Mouse (Mus musculus) left cerebral cortex, adult 2 months (tissue): ENCODE results near the gene Prkar1b. TPM values are rescaled to one million over a fixed set of nuclear protein-coding genes. Genes with fewer than 3 reads are reported as not detected.

ENCODE experiments used
- DNase-seq, 2 experiments: peaks; one replicate each; pipeline ENCODE4 v3.0.0; 2021 to 2022; ENCODE audit warnings: low spot score in 2 of 2, mixed read lengths in 1 of 2; ENCODE audit errors: extremely low spot score in 1 of 2
- H3K27ac ChIP-seq: fragments of 200-600 bp; 2 replicates; pipeline ENCODE4 v1.8.1; 2022
- H3K4me3 ChIP-seq: fragments of 200-600 bp; 2 replicates; pipeline ENCODE4 v1.8.1; 2022
- CTCF ChIP-seq: fragments of 200-600 bp; IDR thresholded peaks from 2 replicates; pipeline ENCODE4 v1.8.1; 2022; ENCODE audit warnings: antibody characterized with exemption, mild to moderate bottlenecking, moderate library complexity
- intact Hi-C: fragments of 180-260 bp; cut with DNase I; formaldehyde crosslinking; loops from one replicate; pipeline ENCODE4 v1.15.1; 2025
- total RNA-seq, 2 experiments: library from RNA; stranded (reverse); gene quantifications; 2 replicates each; pipeline ENCODE4 v1.2.3; 2021

The Prkar1b gene
- total RNA-seq, 2 experiments from 2014 or later: 767 to 781 TPM

- H3K27ac ChIP-seq: no peak overlapping the region
- intact Hi-C loops: no loop called here
- no peak overlapping the region for H3K4me3 ChIP-seq
- TF ChIP-seq CTCF: no peak
- no peak for DNase-seq
Measured at GRCm38 (mm10) chr5:139093534-139093933, 56.3 kb downstream of the Prkar1b start.

DNA sequence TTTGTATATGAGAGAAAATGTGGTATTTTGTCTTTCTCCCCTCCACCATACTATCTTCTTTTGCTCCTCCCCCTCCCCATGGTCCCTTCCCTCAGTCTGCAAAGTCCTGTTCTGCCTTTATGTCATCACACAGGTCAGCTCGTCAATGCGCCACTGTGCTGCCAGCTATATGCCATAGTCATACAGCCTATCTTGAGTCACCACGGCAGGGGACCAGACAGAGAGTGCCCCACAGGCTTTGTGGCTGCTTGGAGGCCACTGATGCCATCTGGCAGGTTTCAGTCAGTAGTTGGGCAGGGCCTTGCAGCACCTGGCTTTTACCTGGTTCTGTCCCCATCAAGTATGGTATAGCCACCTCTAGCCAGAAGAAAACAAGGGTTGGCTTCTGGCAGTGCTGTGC lies 58.1 kb downstream of the Prkar1b start:
- Histone ChIP-seq H3K27ac (no peak overlapping the region), H3K4me3 (no peak overlapping the region)
- no peak for TF ChIP-seq CTCF
- no peak for DNase-seq
- intact Hi-C loops: no loop called here

GRCm38 (mm10) chr5:139090162-139090561 lies 59.6 kb downstream of the Prkar1b start:
- intact Hi-C loops: no loop called here
- Histone ChIP-seq H3K4me3 (no peak overlapping the region), H3K27ac (no peak overlapping the region)
- DNase-seq: no peak
- no peak for TF ChIP-seq CTCF

DNA sequence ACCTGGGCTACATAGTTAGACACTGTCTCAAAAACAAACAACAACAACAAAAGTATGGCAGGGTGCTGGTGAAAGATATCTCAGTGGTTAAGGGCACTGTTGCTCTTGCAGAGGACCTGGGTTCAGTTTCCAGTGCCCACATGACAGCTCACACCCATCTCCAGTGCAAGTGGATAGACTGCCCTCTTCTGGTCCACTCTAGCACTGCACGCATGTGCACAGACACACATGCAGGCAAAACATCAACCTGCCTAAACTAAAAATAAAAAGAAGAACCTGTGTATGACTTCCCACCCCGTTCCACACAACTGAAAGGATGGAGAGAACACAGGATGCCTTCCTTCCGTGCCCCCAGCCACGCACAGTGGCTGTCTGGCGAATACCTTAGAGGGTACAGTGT lies 61.6 kb downstream of the Prkar1b start:
- Histone ChIP-seq H3K27ac (no peak overlapping the region), H3K4me3 (no peak overlapping the region)
- no peak for DNase-seq
- intact Hi-C loops: no loop called here
- peak; percentile 43 for TF ChIP-seq CTCF

DNA sequence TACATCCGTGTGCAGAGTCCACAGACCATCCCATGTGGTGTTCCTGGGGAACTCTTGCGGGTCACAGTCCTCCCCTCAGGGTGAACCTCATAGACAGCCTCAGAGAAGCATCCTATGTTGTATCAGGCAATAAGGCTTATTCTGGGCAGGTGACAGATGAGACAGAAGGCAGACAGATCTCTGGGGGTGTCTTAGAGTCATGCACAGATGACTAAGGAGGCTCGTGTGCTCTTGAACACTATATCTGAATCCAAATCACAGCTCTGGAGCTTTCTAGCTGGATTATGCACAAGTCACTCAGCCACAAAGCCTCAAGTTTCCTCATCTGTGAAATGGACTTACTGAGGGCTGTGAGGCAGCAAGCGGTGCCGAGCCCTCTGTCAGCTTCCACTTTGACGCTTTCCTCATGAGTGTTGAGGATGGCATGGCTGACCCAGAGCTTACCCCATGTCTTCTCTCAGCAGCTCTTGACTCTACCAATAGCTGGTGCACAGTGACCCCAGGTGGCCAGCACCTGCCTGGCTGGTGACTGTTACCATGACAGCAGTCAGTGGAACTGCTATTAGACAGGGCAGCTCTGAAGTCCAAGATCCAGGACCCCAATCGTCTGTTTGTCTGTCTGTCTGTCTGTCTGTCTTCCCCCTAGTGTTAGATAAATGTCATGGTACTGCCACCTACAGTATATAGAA lies 64.8 kb downstream of the Prkar1b start:
- DNase-seq: no peak
- intact Hi-C loops: loop anchor here (2.0 kb wide), 1 partner anchor 236 kb away; no protein-coding TSS in a partner anchor
- TF ChIP-seq CTCF: peak; percentile 48
- Histone ChIP-seq H3K27ac (peak overlapping the region; percentile 25), H3K4me3 (no peak overlapping the region)

- peak overlapping the region; percentile 68 for H3K27ac ChIP-seq
Measured at GRCm38 (mm10) chr5:139084302-139084701, 65.5 kb downstream of the Prkar1b start.

GRCm38 (mm10) chr5:139083841-139084240 lies 66.0 kb downstream of the Prkar1b start:
- no peak for TF ChIP-seq CTCF
- no peak for DNase-seq
- Histone ChIP-seq H3K4me3 (no peak overlapping the region), H3K27ac (peak overlapping the region; percentile 68)
- intact Hi-C loops: loop anchor here (2.0 kb wide), 1 partner anchor 235 kb away; no protein-coding TSS in a partner anchor

More at GRCm38 (mm10) chr5:139084302-139084701, 65.5 kb downstream of the Prkar1b start:
- intact Hi-C loops: loop anchor here (2.0 kb wide), 1 partner anchor 236 kb away; no protein-coding TSS in a partner anchor
- peak in 1 of 2 experiments; percentile 48 for DNase-seq
- no peak overlapping the region for H3K4me3 ChIP-seq
- TF ChIP-seq CTCF: no peak

DNA sequence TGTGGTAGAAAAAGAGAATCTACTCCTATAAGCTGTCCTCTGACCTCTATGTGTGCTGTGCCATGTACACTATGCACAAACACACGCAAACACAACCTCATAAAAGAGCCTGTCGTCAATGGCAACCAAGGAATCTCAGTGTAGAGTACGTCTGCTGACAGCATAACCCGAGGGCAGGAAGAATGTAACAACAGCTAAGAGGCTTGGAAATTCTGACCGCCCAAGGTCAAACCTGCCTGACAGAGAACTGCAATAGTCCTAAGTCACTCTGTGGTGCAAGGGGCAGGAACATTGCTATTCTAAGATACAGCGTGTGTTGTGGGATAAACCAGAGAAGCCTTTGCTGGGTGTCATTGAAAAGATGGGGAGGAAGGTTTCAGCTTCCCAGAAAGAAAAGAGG lies 68.4 kb downstream of the Prkar1b start:
- no peak for DNase-seq
- intact Hi-C loops: no loop called here
- no peak for TF ChIP-seq CTCF
- Histone ChIP-seq H3K27ac (no peak overlapping the region), H3K4me3 (no peak overlapping the region)

GRCm38 (mm10) chr5:139078156-139078462 lies 71.7 kb downstream of the Prkar1b start:
- no peak for DNase-seq
- H3K4me3 ChIP-seq: no peak overlapping the region
- no peak for TF ChIP-seq CTCF
- no peak overlapping the region for H3K27ac ChIP-seq
- intact Hi-C loops: no loop called here

DNA sequence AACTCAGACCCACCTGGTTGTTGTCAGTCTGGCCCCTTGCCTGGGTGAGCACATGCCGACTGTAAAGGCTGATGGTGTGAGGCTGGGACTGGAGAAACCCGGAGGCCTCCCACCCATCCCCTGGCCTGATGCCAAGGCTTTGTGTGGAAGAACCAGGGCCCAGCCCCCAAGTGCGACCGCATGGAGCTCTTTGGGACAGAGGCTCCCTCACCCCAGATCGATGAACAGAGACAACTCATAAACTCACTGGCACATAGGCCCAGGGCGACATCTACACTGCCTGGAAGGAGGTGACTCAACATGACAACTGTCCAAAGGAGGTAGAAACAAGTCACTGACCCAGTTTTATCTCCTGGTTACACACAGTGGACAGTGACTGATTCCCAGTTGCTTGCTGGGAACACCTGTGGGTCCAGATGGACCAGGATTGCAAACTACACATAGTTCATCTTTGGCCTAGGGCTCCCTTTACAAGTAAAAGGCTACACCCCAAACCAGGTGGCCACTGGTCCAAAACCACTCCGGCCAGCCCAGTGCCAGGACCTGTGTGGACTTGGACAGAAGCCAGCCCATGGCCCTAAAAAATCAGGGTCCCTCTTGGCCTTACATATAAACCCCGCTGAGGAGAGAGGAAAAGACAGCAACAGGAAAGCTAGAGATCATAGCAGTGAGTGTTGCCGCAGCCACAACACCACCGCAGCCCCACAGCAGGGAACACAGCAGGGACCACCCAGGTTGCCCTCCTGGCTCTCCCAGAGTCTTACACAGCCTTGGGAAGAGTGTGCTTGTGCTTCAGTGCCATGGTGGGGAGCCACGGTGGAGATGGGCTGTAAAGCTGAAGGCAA lies 72.3 kb downstream of the Prkar1b start:
- TF ChIP-seq CTCF: no peak
- no peak for DNase-seq
- H3K27ac ChIP-seq: no peak overlapping the region
- intact Hi-C loops: no loop called here
- H3K4me3 ChIP-seq: no peak overlapping the region

- intact Hi-C loops: no loop called here
- TF ChIP-seq CTCF: no peak
- H3K27ac ChIP-seq: no peak overlapping the region
- DNase-seq: no peak
- no peak overlapping the region for H3K4me3 ChIP-seq
Measured at GRCm38 (mm10) chr5:139076450-139076849, 73.4 kb downstream of the Prkar1b start.

DNA sequence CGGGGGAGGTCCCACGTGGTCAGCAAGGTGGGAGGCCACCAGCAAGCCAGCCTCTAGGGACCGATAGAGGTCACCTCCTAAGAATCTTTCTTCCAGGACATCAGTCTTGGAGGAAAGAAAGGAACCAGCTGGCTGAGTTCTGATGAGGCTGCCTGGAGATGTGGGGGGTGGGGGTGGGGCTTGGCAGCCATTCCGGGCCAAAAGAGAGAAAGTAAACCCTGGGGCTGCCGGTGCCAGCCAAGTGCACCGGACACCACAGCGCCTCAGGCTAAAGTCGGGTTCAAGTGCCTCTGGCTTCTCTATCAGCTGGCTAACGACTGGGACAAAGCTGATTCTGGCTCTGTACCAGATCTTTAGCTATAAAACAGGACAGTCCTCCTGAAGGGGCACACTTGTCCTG lies 74.0 kb downstream of the Prkar1b start:
- no peak for TF ChIP-seq CTCF
- H3K4me3 ChIP-seq: no peak overlapping the region
- DNase-seq: no peak
- H3K27ac ChIP-seq: no peak overlapping the region
- intact Hi-C loops: loop anchor here (2.0 kb wide), 1 partner anchor 103 kb away; no protein-coding TSS in a partner anchor
